Mouse (Mus musculus): ENCODE data around the gene Spag16.

GRCm38 (mm10) chr1:70073440-70073839, 246.7 kb downstream of the Spag16 start:
- TF ChIP-seq POLR2AphosphoS5 (IDR thresholded peaks at IDR 0.05; ENCODE audit: insufficient replicate concordance, low read depth, low read length), result no peak
- no peak for TF ChIP-seq CTCF (IDR thresholded peaks at IDR 0.05; ENCODE audit: low read depth, low read length)

Measured in G1E (cell line).